Mouse (Mus musculus): ENCODE data around the gene S100g.

DNA sequence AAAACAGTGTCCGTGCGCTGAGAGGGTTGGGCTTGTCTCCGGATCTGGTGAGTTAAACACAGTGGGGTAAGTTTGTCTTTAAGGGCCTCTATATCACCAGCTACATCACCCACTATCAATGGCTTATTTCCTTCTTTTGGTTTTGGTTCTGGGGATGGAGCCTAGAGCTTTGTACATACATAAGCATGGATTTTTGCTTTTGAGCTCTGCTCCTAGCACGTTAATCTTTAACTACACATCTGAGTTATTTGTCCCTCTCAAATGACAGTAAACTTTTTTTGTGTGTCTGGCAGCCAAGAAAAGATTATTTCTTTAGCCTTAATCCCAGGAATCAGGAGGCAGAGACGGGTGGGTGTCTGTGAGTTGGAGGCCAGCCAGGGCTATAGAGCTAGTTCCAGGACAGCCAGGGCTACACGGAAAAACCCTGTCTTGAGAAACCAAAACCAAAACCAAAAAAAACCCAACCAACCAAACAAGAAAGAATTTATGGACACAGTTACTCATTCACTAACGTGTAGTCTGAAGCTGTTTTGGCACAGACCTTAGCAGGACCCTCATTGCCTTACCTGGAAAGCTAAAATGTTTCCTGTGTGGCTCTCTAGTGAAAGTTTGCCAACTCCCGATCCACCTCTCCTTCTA lies 42.8 kb downstream of the S100g start:
- TF ChIP-seq POLR2A (IDR thresholded peaks at IDR 0.05; ENCODE audit: insufficient read length, low read depth): no peak
- no peak for TF ChIP-seq SRF (IDR thresholded peaks at IDR 0.05; ENCODE audit: control insufficient read depth, insufficient read length, low read depth)
- TF ChIP-seq TCF12 (IDR thresholded peaks at IDR 0.05; ENCODE audit: insufficient read depth, poor library complexity, severe bottlenecking): no peak
- no peak for TF ChIP-seq POLR2AphosphoS2 (IDR thresholded peaks at IDR 0.05; ENCODE audit: insufficient read length, low read depth)
- no peak for TF ChIP-seq CEBPB (IDR thresholded peaks at IDR 0.05; ENCODE audit: insufficient read depth, poor library complexity, severe bottlenecking)
- no peak for TF ChIP-seq E2F4 (IDR thresholded peaks at IDR 0.05; ENCODE audit: insufficient read depth)

Data from myocyte (in vitro differentiated cells).